Mouse (Mus musculus) kidney, embryonic 14.5 days (tissue): ENCODE results near the gene Capn1. TPM values are rescaled to one million over a fixed set of nuclear protein-coding genes. Genes with fewer than 3 reads are reported as not detected.
A peak's percentile ranks its signal among the peaks of the same experiment; 100 is the strongest.

Experiments
- ATAC-seq: fragments of 200-750 bp; cut with Nextera tagmentation; 2 replicates; pipeline ENCODE4 v1.8.0; 2017; ENCODE audit warnings: moderate number of reproducible peaks, mild to moderate bottlenecking, moderate TSS enrichment, moderate library complexity; ENCODE audit not compliant: low FRiP score, low TSS enrichment
- H3K27ac ChIP-seq: fragments of 300-500 bp; sonication (generic); 2 replicates; pipeline ENCODE4 v1.5.1; 2014; ENCODE audit warnings: low read depth, mild to moderate bottlenecking, low read length, moderate library complexity, mixed read lengths
- H3K27me3 ChIP-seq: fragments of 300-500 bp; sonication (generic); 2 replicates; pipeline ENCODE4 v1.6.1; 2014; ENCODE audit warnings: mild to moderate bottlenecking, low read length; ENCODE audit not compliant: control insufficient read depth, insufficient read depth
- H3K36me3 ChIP-seq: fragments of 300-500 bp; sonication (generic); 2 replicates; pipeline ENCODE4 v1.6.1; 2014; ENCODE audit warnings: low read length, mixed read lengths; ENCODE audit not compliant: control insufficient read depth, insufficient read depth
- H3K4me1 ChIP-seq: fragments of 300-500 bp; sonication (generic); 2 replicates; pipeline ENCODE4 v1.6.1; 2014; ENCODE audit warnings: low read length, mixed read lengths; ENCODE audit not compliant: control insufficient read depth, insufficient read depth
- H3K4me2 ChIP-seq: fragments of 300-500 bp; sonication (generic); replicated peaks from 2 replicates; pipeline ENCODE4 v1.6.1; 2014; ENCODE audit warnings: low read depth, mild to moderate bottlenecking, low read length
- H3K4me3 ChIP-seq: fragments of 300-500 bp; sonication (generic); 2 replicates; pipeline ENCODE4 v1.5.1; 2014; ENCODE audit warnings: mild to moderate bottlenecking, low read length
- H3K9ac ChIP-seq: fragments of 300-500 bp; sonication (generic); 2 replicates; pipeline ENCODE4 v1.6.1; 2014; ENCODE audit warnings: low read depth, mild to moderate bottlenecking, low read length, moderate library complexity
- H3K9me3 ChIP-seq: fragments of 300-500 bp; sonication (generic); 2 replicates; pipeline ENCODE4 v1.6.1; 2016; ENCODE audit warnings: low read length; ENCODE audit not compliant: control insufficient read depth
- WGBS: fragments of 180-500 bp; shearing (Covaris S2); extraction: QIAGEN DNeasy Blood & Tissue Kit; methylation state at CpG from one replicate; pipeline ENCODE4 v1.1.7; 2014; 5-methylcytosine and 5-hydroxymethylcytosine counted together
- polyA plus RNA-seq: library from polyadenylated mRNA; unstranded; fragments of >200 nt; fragmentation: Nextera tagmentation; extraction: Ambion mirVana; gene quantifications from 2 replicates; pipeline ENCODE4 v1.2.1, GENCODE M21; 2014

Gene Capn1
- polyA plus RNA-seq, 1 experiment from 2014 or later: 8.6 TPM

GRCm38 (mm10) chr19:6056696-6057095 is 41.0 kb upstream of the Capn1 start:
- Histone ChIP-seq H3K36me3 (peaks cover 59% of the 10 kb centered on the region), H3K9me3 (no peaks in the 10 kb centered on the region), H3K27me3 (no peaks in the 10 kb centered on the region), H3K4me3 (peak overlapping the region; percentile 82), H3K9ac (peak overlapping the region; percentile 88; the same call in 1 of the 2 replicates), H3K27ac (no peak overlapping the region), H3K4me1 (peaks cover 6% of the 10 kb centered on the region; the same call in 1 of the 2 replicates), H3K4me2 (peak overlapping the region; percentile 69)
- ATAC-seq: no peak
- 67% methylated on average over 4 of the region's 4 CpGs for WGBS

DNA sequence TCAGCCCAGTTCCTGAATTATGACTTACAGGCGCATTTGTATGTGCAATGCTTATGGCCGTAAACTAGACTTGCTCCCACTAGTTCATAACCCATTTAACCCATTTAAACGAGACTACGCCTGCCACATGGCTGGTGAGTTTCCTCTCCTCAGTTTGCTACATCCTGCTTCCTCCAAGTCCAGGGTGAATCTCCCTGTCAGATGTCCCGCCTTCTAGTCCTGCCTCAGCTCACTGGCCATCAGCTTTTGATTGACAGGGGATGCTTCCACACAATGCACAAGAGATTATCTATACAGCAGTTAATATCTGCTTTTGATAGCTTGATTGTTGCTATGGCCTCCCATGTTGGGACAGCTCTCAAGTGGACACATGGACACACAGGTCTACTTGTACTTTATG is 38.6 kb upstream of the Capn1 start:
- no peaks in the 10 kb centered on the region for H3K9me3 ChIP-seq
- no peak overlapping the region for H3K27ac ChIP-seq
- peaks cover 6% of the 10 kb centered on the region; the same call in 1 of the 2 replicates for H3K4me1 ChIP-seq
- no peak for ATAC-seq
- H3K9ac ChIP-seq: no peak overlapping the region
- no peak overlapping the region for H3K4me2 ChIP-seq
- WGBS: 84% methylated on average over 5 of the region's 5 CpGs
- H3K4me3 ChIP-seq: no peak overlapping the region
- H3K36me3 ChIP-seq: peaks cover 77% of the 10 kb centered on the region
- H3K27me3 ChIP-seq: no peaks in the 10 kb centered on the region

DNA sequence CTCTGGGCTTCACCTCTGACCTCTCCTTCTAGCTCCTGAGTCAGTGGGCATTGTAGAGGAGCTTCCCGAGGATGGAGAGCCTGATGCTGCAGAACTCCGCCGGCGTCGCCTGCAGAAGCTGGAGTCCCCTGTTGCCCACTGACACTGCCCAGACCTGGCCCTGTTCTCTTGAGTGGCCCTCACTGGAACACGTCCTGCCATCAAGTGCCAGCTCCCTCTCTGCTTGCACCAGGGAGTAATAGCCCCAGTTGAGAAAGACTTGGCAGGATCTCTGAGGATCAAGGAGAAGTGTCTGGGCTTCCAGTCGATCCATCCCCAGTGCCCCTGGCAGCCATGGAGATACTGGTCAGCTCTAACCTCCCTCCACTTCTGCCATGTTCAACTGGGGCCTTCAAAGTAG is 36.8 kb upstream of the Capn1 start:
- no peak for ATAC-seq
- Histone ChIP-seq H3K27me3 (no peaks in the 10 kb centered on the region), H3K9ac (no peak overlapping the region), H3K9me3 (no peaks in the 10 kb centered on the region), H3K4me2 (no peak overlapping the region), H3K27ac (no peak overlapping the region), H3K4me3 (no peak overlapping the region), H3K4me1 (peaks cover 14% of the 10 kb centered on the region), H3K36me3 (peaks cover 85% of the 10 kb centered on the region)
- 87% methylated on average over 7 of the region's 7 CpGs for WGBS

GRCm38 (mm10) chr19:6048681-6049410 is 33.1 kb upstream of the Capn1 start:
- H3K27ac ChIP-seq: no peak overlapping the region
- 87% methylated on average over 11 of the region's 11 CpGs for WGBS
- no peak for ATAC-seq
- peaks cover 9% of the 10 kb centered on the region for H3K4me1 ChIP-seq
- H3K9me3 ChIP-seq: no peaks in the 10 kb centered on the region
- H3K4me3 ChIP-seq: no peak overlapping the region
- H3K27me3 ChIP-seq: no peaks in the 10 kb centered on the region
- H3K36me3 ChIP-seq: peaks cover 60% of the 10 kb centered on the region
- no peak overlapping the region for H3K4me2 ChIP-seq
- H3K9ac ChIP-seq: no peak overlapping the region

GRCm38 (mm10) chr19:6047899-6048166 is 32.1 kb upstream of the Capn1 start:
- peak overlapping the region; percentile 89; the same call in 1 of the 2 replicates for H3K9ac ChIP-seq
- H3K36me3 ChIP-seq: peaks cover 50% of the 10 kb centered on the region
- H3K4me2 ChIP-seq: peak overlapping the region; percentile 93
- no peak overlapping the region for H3K27ac ChIP-seq
- no peak for ATAC-seq
- no peaks in the 10 kb centered on the region for H3K27me3 ChIP-seq
- H3K4me1 ChIP-seq: peaks cover 9% of the 10 kb centered on the region
- H3K4me3 ChIP-seq: peak overlapping the region; percentile 95
- no peaks in the 10 kb centered on the region for H3K9me3 ChIP-seq
- 87% methylated on average over 8 of the region's 8 CpGs for WGBS

GRCm38 (mm10) chr19:6047154-6047898 is 31.6 kb upstream of the Capn1 start:
- H3K36me3 ChIP-seq: peaks cover 45% of the 10 kb centered on the region
- peak overlapping the region; percentile 89 for H3K9ac ChIP-seq
- peak overlapping the region; percentile 93 for H3K4me2 ChIP-seq
- H3K4me3 ChIP-seq: peak overlapping the region; percentile 95
- H3K4me1 ChIP-seq: peaks cover 9% of the 10 kb centered on the region
- WGBS: under 1% methylated on average over 31 of the region's 44 CpGs
- H3K27me3 ChIP-seq: no peaks in the 10 kb centered on the region
- H3K9me3 ChIP-seq: no peaks in the 10 kb centered on the region
- peak; percentile 34 for ATAC-seq
- peak overlapping the region; percentile 99 for H3K27ac ChIP-seq

DNA sequence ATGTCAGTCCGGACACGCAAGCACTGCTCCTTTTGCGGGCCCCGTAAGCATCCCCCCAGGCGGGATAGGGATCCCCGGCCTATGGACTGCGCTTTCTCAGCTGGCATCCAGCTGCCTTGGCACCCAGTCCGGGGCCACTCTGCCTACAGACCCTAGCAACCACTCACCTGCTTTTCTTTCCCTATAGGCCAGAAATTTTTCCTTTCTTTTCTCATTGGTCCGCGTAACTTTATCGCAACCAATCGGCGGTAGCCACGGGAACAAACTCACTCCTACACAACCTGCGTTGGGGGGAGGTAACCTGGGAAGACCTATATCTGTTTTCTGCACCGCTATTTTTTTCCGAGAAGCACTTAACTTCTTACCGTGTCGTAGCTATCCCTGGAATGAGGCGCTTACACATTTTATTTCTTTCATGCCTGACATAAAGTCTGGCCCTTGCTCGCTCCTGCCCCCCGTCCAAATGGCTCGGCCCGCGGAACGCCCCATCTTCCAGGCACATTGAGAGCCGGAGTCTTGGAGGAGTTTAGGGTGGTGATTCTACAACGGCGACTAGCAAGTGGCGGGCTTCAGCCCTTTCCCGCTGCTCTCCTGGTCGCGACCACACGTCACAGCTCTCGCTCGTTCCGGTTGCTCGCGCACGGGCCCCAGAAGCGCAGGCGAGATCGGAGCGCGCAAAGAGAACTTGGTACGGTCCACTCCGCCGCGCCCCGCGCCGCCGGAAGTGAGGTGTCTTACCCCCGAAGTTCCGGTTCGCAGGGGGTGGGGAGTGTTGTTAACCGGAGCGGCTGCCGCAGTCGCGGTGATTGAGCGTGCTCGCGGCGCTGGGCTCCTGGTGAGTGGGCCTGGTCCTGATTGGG is 30.8 kb upstream of the Capn1 start, which contains the start of gene Syvn1:
Syvn1 (plus strand) TSS at position 283 of the 860 bp plus-strand sequence.
- H3K4me2 ChIP-seq: peak within 1 kb of the TSS; percentile 93
- peaks cover 12% of the 10 kb centered on the region for H3K4me1 ChIP-seq
- WGBS: under 1% methylated on average over 65 of the region's 65 CpGs
- peak within 1 kb of the TSS; percentile 95 for H3K4me3 ChIP-seq
- H3K9me3 ChIP-seq: no peaks in the 10 kb centered on the region
- peaks cover 37% of the 10 kb centered on the region for H3K36me3 ChIP-seq
- no peaks in the 10 kb centered on the region for H3K27me3 ChIP-seq
- peak within 1 kb of the TSS; percentile 89 for H3K9ac ChIP-seq
- peak; percentile 85 for ATAC-seq
- H3K27ac ChIP-seq: peak within 1 kb of the TSS; percentile 99

DNA sequence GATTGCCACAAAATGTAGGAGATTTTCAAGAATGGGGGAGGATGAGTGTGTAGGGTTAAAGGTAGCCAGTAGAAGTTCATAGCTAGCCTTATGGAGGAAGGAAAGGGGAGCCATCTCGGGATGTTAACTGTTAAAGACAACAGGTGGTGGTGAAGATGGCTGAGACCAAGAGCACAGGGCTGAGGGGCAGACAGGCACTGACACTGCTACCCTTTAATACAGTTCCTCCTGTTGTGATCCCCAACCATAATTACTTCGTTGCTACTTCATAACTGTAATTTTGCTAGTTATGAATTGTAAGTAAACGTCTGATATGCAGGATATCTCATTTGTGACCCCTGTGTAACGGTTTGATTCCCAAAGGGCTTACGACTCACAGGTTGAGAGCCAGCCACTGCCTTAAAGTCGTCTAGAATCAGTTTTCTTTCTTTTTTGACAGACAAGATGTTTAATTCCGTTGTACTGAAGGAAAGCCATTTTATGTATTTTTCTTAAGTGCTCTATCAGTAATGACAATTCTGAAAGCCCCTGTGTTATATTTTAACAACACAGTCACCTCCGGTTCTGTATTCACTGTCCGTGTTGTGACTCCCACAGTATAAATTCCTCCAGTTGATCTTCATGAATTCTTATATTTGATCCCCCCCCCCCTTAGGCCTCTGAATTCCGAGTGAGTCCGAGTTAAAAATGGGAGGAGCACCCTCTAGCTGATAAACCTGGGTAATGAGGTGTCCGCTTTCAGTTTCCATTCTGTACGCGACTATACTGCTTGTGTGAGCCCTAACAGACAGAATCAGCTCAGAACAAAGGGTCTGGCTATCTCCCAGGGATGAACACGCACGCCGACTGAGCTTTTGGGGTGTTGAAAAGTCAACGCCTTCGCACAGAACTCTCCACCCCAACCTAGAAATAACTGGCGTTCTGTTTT is 29.9 kb upstream of the Capn1 start:
- Histone ChIP-seq H3K4me3 (peak overlapping the region; percentile 95), H3K4me1 (peaks cover 12% of the 10 kb centered on the region), H3K9ac (peak overlapping the region; percentile 89), H3K4me2 (peak overlapping the region; percentile 93), H3K27me3 (no peaks in the 10 kb centered on the region), H3K36me3 (peaks cover 28% of the 10 kb centered on the region), H3K27ac (peak overlapping the region; percentile 99), H3K9me3 (no peaks in the 10 kb centered on the region)
- peak; percentile 53 for ATAC-seq
- WGBS: 17% methylated on average over 20 of the region's 20 CpGs
